Mouse (Mus musculus) large intestine, adult 2 months (tissue): ENCODE results near the gene Gpx7. TPM values are rescaled to one million over a fixed set of nuclear protein-coding genes. Genes with fewer than 3 reads are reported as not detected.
"Not testable (repeated sequence)": the region's sequence is repeated elsewhere in the genome, so short reads cannot be mapped to it uniquely, and the experiment has no call there.

Experiments
- DNase-seq: peaks from one replicate; pipeline ENCODE4 v3.0.0-alpha.2; 2012; ENCODE audit warnings: low read depth, low spot score
- WGBS: fragments of 180-500 bp; shearing (Covaris S2); methylation state at CpG from one replicate; pipeline ENCODE4 v1.1.7; 2018; 5-methylcytosine and 5-hydroxymethylcytosine counted together
- polyA plus RNA-seq: library from polyadenylated mRNA; depleted of rRNA; stranded (reverse); fragments of >200 nt; gene quantifications from 2 replicates; pipeline ENCODE4 v1.2.3, GENCODE M21; 2012; rRNA removed

The Gpx7 gene
- polyA plus RNA-seq, 1 experiment: 9.0 TPM

DNA sequence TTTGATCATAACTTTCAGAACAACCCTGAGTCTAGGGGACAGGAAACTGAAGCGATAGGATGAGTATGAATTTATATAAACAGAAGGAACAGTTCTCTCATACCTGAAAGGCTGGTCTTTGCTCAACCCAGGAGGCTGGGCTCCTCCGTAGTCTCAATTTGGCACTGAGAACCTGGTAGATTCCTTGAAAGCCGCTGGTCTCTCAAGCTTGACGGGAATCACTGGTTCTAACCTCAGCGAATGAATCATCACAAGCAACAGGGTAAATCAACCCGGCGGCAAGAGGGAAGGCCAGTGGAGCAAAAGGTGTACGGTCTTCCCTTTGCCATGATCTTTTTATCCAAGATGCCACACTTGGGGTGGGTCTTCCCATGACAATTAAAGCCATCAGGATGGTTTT lies 49.3 kb downstream of the Gpx7 start:
- no peak for DNase-seq
- WGBS: 88% methylated on average over 8 of the region's 8 CpGs

- not testable (repeated sequence) for DNase-seq
Observed at GRCm38 (mm10) chr4:108353591-108353990, 53.2 kb downstream of the Gpx7 start.

DNA sequence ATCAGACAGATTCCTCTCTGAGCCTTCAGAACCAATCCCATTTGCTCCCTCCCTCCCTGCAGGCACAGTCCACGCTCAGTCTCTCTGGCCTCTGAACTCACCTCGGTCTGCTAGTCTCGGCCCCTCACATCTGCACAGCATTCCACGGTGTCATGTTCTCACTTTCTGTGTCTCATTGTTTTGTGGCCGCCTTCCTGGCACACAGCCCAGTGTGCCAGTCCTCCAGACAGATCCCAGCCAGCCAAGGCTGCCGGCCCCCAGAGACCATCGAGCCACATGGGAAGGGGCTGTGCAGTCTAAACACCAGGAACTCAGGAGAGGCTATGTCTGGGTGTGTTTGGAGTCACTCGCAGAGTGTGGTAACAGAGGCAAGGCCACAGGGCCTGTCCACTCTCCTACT lies 55.9 kb downstream of the Gpx7 start:
- WGBS: 17% methylated on average over 8 of the region's 8 CpGs
- DNase-seq: no peak

Other genes starting within 250 kb of the Gpx7 start
- gene Echdc2, start 241.5 kb downstream of the Gpx7 start, polyA plus RNA-seq: 26.7 and 35.2 TPM in 2 replicates
- gene Zyg11a, start 188.9 kb downstream of the Gpx7 start, polyA plus RNA-seq: 1.1 and 2.7 TPM in 2 replicates
- gene Zyg11b, start 105.9 kb downstream of the Gpx7 start, polyA plus RNA-seq: 4.4 and 8.1 TPM in 2 replicates
- gene Coa7, start 78.8 kb downstream of the Gpx7 start, polyA plus RNA-seq: 14.5 and 17.9 TPM in 2 replicates
- gene Shisal2a, start 23.6 kb downstream of the Gpx7 start, polyA plus RNA-seq: not detected in 2 replicates
- gene Tut4, start 52.5 kb upstream of the Gpx7 start, polyA plus RNA-seq: 18.8 and 30.8 TPM in 2 replicates
- gene Prpf38a, start 172.4 kb upstream of the Gpx7 start, polyA plus RNA-seq: 6.3 and 7.3 TPM in 2 replicates
- 2.3 TPM in 2 replicates for gene Orc1, start 172.5 kb upstream of the Gpx7 start, polyA plus RNA-seq
- gene Cc2d1b, start 213.0 kb upstream of the Gpx7 start, polyA plus RNA-seq: 20.8 and 25.4 TPM in 2 replicates